Mouse (Mus musculus) thymus, adult 2 months (tissue): ENCODE data around the gene Map3k5. TPM values are rescaled to one million over a fixed set of nuclear protein-coding genes. Genes with fewer than 3 reads are reported as not detected.

Experiments
- DNase-seq: peaks from one replicate; pipeline ENCODE4 v3.0.0; 2021
- H3K27ac ChIP-seq: fragments of 200-500 bp; 2 replicates; pipeline ENCODE4 v1.5.1; 2012; ENCODE audit warnings: low read length, control low read depth; ENCODE audit not compliant: control insufficient read depth, insufficient read depth
- H3K27me3 ChIP-seq: fragments of 200-500 bp; 2 replicates; pipeline ENCODE4 v1.6.1; 2012; ENCODE audit warnings: mild to moderate bottlenecking, low read length, moderate library complexity, mixed read lengths; ENCODE audit not compliant: control insufficient read depth, insufficient read depth
- H3K36me3 ChIP-seq: fragments of 200-500 bp; 2 replicates; pipeline ENCODE4 v1.6.1; 2012; ENCODE audit warnings: mild to moderate bottlenecking, low read length, moderate library complexity; ENCODE audit not compliant: control insufficient read depth, insufficient read depth
- H3K4me1 ChIP-seq: fragments of 200-500 bp; replicated peaks from 2 replicates; pipeline ENCODE4 v1.6.1; 2012; ENCODE audit warnings: low read length; ENCODE audit not compliant: control insufficient read depth, insufficient read depth
- H3K4me3 ChIP-seq: fragments of 200-500 bp; 2 replicates; pipeline ENCODE4 v1.5.1; 2012; ENCODE audit warnings: mild to moderate bottlenecking, low read length, control low read depth, moderate library complexity; ENCODE audit not compliant: control insufficient read depth, insufficient read depth
- CTCF ChIP-seq: fragments of 200-500 bp; IDR thresholded peaks from 2 replicates; pipeline ENCODE4 v1.5.1; 2012; ENCODE audit warnings: mild to moderate bottlenecking, control low read depth, low read length, moderate library complexity, borderline replicate concordance; ENCODE audit not compliant: control insufficient read depth, poor library complexity, insufficient read depth; ENCODE audit errors: extremely low read depth
- POLR2A ChIP-seq: fragments of 200-500 bp; IDR thresholded peaks from 2 replicates; pipeline ENCODE4 v1.6.1; 2012; ENCODE audit warnings: mild to moderate bottlenecking, low read length, control low read depth, moderate library complexity; ENCODE audit not compliant: control insufficient read depth, poor library complexity, insufficient read depth; ENCODE audit errors: extremely low read depth
- WGBS: fragments of 180-500 bp; shearing (Covaris S2); methylation state at CpG from one replicate; pipeline ENCODE4 v1.1.7; 2018; 5-methylcytosine and 5-hydroxymethylcytosine counted together
- polyA plus RNA-seq: library from polyadenylated mRNA; depleted of rRNA; stranded (reverse); fragments of >200 nt; gene quantifications from 2 replicates; pipeline ENCODE4 v1.2.3, GENCODE M21; 2012

Map3k5 gene
- polyA plus RNA-seq, 1 experiment: 3.5 TPM

- Histone ChIP-seq H3K27ac (no peak overlapping the region), H3K4me3 (no peak overlapping the region), H3K27me3 (no peaks in the 10 kb centered on the region), H3K36me3 (no peaks in the 10 kb centered on the region), H3K4me1 (no peaks in the 10 kb centered on the region; the same call in 1 of the 2 replicates)
- no peak for DNase-seq
- no peak for TF ChIP-seq CTCF
- TF ChIP-seq POLR2A: no peak
- 97% methylated on average over 4 of the region's 4 CpGs for WGBS
These were observed 237.5 kb downstream of the Map3k5 start for GRCm38 (mm10) chr10:20171756-20172155.

- Histone ChIP-seq H3K27me3 (no peaks in the 10 kb centered on the region), H3K27ac (no peak overlapping the region), H3K4me1 (no peaks in the 10 kb centered on the region), H3K36me3 (no peaks in the 10 kb centered on the region), H3K4me3 (no peak overlapping the region)
- WGBS: 94% methylated on average over 4 of the region's 4 CpGs
- TF ChIP-seq POLR2A (no peak), CTCF (no peak)
- no peak for DNase-seq
These were observed 239.5 kb downstream of the Map3k5 start for GRCm38 (mm10) chr10:20173733-20174132.

DNA sequence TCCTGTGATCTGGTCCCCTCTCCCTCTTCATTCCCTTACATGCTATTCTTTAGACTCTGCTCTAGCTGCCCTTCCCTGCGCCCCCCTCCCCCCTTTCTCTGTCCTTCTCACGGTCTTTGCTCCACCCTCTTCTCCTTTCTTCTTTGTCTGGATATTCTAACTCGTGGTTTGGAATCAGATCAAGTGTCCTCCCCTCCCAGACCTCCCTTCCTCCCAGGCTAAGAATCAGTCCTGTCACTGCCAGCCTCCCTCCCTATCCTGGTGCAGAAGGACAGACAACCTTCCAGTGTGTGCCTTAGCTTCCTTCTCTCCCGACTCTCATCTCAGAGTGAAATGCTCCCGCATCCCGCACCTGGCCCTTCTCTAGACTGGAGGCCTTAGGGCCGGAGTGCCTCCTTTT is 241.8 kb downstream of the Map3k5 start:
- no peak for DNase-seq
- no peak overlapping the region for H3K4me3 ChIP-seq
- no peaks in the 10 kb centered on the region for H3K27me3 ChIP-seq
- no peaks in the 10 kb centered on the region for H3K36me3 ChIP-seq
- TF ChIP-seq CTCF (no peak), POLR2A (no peak)
- WGBS: 88% methylated on average over 7 of the region's 7 CpGs
- no peak overlapping the region for H3K27ac ChIP-seq
- H3K4me1 ChIP-seq: no peaks in the 10 kb centered on the region

DNA sequence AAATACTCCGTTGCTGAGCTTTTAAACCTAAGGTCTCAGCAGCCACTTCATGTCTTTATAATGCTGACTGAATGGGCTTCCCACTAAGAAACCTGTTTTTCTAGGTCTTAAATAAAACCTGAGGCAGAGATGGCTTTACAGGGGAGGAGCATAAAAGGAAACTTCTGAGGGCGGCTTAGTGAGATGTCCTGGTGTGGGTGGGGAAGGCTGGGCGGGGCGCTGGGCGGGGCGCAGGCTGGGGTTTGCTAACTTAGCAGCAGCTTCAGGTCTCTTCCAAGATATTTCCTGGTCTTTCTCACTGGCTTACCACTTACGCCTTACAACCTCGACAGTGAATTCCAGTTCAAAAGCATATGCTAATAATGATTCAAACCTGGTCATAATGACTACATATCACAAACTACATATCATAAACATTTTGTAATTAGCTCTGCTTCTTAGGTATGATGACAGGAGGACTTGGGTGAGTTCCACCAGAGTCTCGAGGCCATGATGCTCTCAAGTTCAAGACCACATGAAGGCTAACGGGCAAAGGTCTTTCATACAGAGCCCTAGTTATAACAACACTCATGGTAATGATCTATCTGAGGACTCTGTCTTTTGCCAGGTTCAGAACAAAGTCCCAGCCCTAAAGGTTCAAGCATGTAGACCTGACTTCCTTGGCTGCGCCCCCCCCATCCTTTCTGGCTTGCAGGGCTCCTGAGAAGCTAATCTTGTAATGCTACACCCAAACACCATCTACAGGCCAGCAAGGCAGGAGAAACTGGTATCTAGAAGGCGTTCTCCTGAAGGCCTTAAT is 244.7 kb downstream of the Map3k5 start:
- TF ChIP-seq POLR2A (no peak), CTCF (no peak)
- Histone ChIP-seq H3K4me1 (no peaks in the 10 kb centered on the region), H3K27me3 (no peaks in the 10 kb centered on the region), H3K36me3 (no peaks in the 10 kb centered on the region), H3K4me3 (no peak overlapping the region), H3K27ac (no peak overlapping the region)
- WGBS: 83% methylated on average over 12 of the region's 12 CpGs
- no peak for DNase-seq

GRCm38 (mm10) chr10:20181198-20181597 is 246.9 kb downstream of the Map3k5 start:
- no peak for TF ChIP-seq POLR2A
- no peak for TF ChIP-seq CTCF
- 15% methylated on average over 10 of the region's 10 CpGs for WGBS
- no peak for DNase-seq
- Histone ChIP-seq H3K36me3 (no peaks in the 10 kb centered on the region), H3K4me3 (no peak overlapping the region), H3K27me3 (no peaks in the 10 kb centered on the region), H3K4me1 (no peaks in the 10 kb centered on the region), H3K27ac (no peak overlapping the region)

- 36% methylated on average over 11 of the region's 11 CpGs for WGBS
- Histone ChIP-seq H3K4me3 (no peak overlapping the region), H3K36me3 (no peaks in the 10 kb centered on the region), H3K4me1 (no peaks in the 10 kb centered on the region), H3K27me3 (no peaks in the 10 kb centered on the region), H3K27ac (no peak overlapping the region)
- DNase-seq: no peak
- TF ChIP-seq POLR2A: no peak
- no peak for TF ChIP-seq CTCF
These were observed 247.6 kb downstream of the Map3k5 start for GRCm38 (mm10) chr10:20181680-20182399.

GRCm38 (mm10) chr10:20184326-20184725 is 250.1 kb downstream of the Map3k5 start:
- Histone ChIP-seq H3K27me3 (no peaks in the 10 kb centered on the region), H3K27ac (no peak overlapping the region), H3K4me3 (no peak overlapping the region), H3K36me3 (no peaks in the 10 kb centered on the region), H3K4me1 (no peaks in the 10 kb centered on the region)
- TF ChIP-seq CTCF: no peak
- TF ChIP-seq POLR2A: no peak
- no peak for DNase-seq
- WGBS: 80% methylated on average over 4 of the region's 4 CpGs
